Mouse (Mus musculus) hindbrain, embryonic 16.5 days (tissue): ENCODE measurements around the gene Tln1. TPM values are rescaled to one million over a fixed set of nuclear protein-coding genes. Genes with fewer than 3 reads are reported as not detected.

Experiments used
- ATAC-seq: fragments of 200-750 bp; cut with Nextera tagmentation; 2 replicates; pipeline ENCODE4 v1.8.0; 2017; ENCODE audit warnings: moderate TSS enrichment, moderate library complexity
- H3K27ac ChIP-seq: fragments of 300-500 bp; sonication (generic); 2 replicates; pipeline ENCODE4 v1.5.1; 2014; ENCODE audit warnings: low read depth, mild to moderate bottlenecking, control low read depth, low read length, moderate library complexity
- H3K27me3 ChIP-seq: fragments of 300-500 bp; sonication (generic); replicated peaks from 2 replicates; pipeline ENCODE4 v1.6.1; 2014; ENCODE audit warnings: low read length; ENCODE audit not compliant: control insufficient read depth, insufficient read depth
- H3K36me3 ChIP-seq: fragments of 300-500 bp; sonication (generic); 2 replicates; pipeline ENCODE4 v1.6.1; 2014; ENCODE audit warnings: mild to moderate bottlenecking, low read length, moderate library complexity, mixed read lengths; ENCODE audit not compliant: control insufficient read depth, insufficient read depth
- H3K4me1 ChIP-seq: fragments of 300-500 bp; sonication (generic); 2 replicates; pipeline ENCODE4 v1.6.1; 2014; ENCODE audit warnings: low read depth, low read length; ENCODE audit not compliant: control insufficient read depth, insufficient read depth
- H3K4me2 ChIP-seq: fragments of 300-500 bp; sonication (generic); 2 replicates; pipeline ENCODE4 v1.6.1; 2014; ENCODE audit warnings: mild to moderate bottlenecking, low read length, control low read depth, moderate library complexity
- H3K4me3 ChIP-seq: fragments of 300-500 bp; sonication (generic); 2 replicates; pipeline ENCODE4 v1.5.1; 2014; ENCODE audit warnings: mild to moderate bottlenecking, low read length, control low read depth, moderate library complexity
- H3K9ac ChIP-seq: fragments of 300-500 bp; sonication (generic); 2 replicates; pipeline ENCODE4 v1.6.1; 2014; ENCODE audit warnings: low read depth, mild to moderate bottlenecking, control low read depth, low read length, moderate library complexity
- H3K9me3 ChIP-seq: fragments of 300-500 bp; sonication (generic); 2 replicates; pipeline ENCODE4 v1.6.1; 2014; ENCODE audit warnings: mild to moderate bottlenecking, low read length, moderate library complexity; ENCODE audit not compliant: control insufficient read depth
- WGBS: fragments of 180-500 bp; shearing (Covaris S2); extraction: QIAGEN DNeasy Blood & Tissue Kit; methylation state at CpG from one replicate; pipeline ENCODE4 v1.1.7; 2014; 5-methylcytosine and 5-hydroxymethylcytosine counted together
- polyA plus RNA-seq: library from polyadenylated mRNA; unstranded; fragments of >200 nt; fragmentation: Nextera tagmentation; extraction: Ambion mirVana; gene quantifications from 2 replicates; pipeline ENCODE4 v1.2.1, GENCODE M21; 2015

Tln1 gene
- polyA plus RNA-seq, 1 experiment from 2014 or later: 61.1 TPM

DNA sequence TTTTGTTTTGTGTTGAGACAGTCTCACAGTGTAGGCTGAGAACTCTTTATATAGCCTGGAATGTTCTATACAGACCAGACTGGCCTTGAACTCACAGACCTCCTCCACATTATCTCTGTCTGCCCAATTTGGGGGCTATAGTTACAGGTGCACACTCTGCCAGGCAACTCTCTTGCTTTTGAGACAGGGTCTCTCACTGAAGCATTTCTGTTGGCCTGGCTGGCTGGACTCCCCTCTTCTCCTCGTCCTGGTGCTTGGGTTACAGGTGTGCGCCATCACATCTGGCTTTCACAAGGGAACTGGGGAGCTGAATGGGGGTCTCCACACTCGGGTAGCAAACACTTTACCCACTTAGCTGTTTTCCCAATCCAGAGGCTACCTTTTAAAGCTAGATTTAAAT, 29.5 kb upstream of the Tln1 start:
- ATAC-seq: no peak
- WGBS: 81% methylated on average over 3 of the region's 3 CpGs
- Histone ChIP-seq H3K27me3 (no peaks in the 10 kb centered on the region), H3K36me3 (no peaks in the 10 kb centered on the region), H3K4me3 (no peak overlapping the region), H3K27ac (no peak overlapping the region), H3K4me1 (no peaks in the 10 kb centered on the region), H3K9ac (no peak overlapping the region), H3K9me3 (no peaks in the 10 kb centered on the region), H3K4me2 (no peak overlapping the region)

DNA sequence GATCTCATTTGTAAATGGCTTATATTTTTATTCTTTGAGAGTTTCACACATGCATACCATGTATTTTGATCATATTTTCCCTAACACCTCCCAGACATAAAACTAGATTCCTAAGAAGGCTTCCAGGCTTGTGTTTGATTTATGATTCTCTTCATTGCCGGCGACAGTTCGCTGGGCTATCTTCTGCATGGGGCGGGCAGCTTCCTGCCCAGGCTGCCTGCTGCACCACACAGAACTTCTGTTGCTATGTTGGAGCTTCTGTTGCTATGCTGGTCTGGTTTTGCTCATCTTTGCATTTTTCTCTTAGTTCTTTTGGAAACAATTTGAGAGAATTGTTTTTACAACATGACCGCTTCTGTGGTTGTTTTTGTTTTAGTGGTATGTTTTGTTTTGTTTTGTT, 29.1 kb upstream of the Tln1 start:
- Histone ChIP-seq H3K4me3 (no peak overlapping the region), H3K27me3 (no peaks in the 10 kb centered on the region), H3K9me3 (no peaks in the 10 kb centered on the region), H3K36me3 (no peaks in the 10 kb centered on the region), H3K4me2 (no peak overlapping the region), H3K9ac (no peak overlapping the region), H3K27ac (no peak overlapping the region), H3K4me1 (no peaks in the 10 kb centered on the region)
- 85% methylated on average over 5 of the region's 5 CpGs for WGBS
- ATAC-seq: no peak; the same call in 1 of the 2 replicates

- Histone ChIP-seq H3K27ac (no peak overlapping the region), H3K9ac (no peak overlapping the region), H3K4me3 (no peak overlapping the region), H3K4me1 (no peaks in the 10 kb centered on the region), H3K9me3 (no peaks in the 10 kb centered on the region), H3K36me3 (peaks cover 14% of the 10 kb centered on the region), H3K27me3 (no peaks in the 10 kb centered on the region), H3K4me2 (no peak overlapping the region)
- no peak for ATAC-seq
- 63% methylated on average over 7 of the region's 7 CpGs for WGBS
Measured at GRCm38 (mm10) chr4:43587681-43588080, 25.2 kb upstream of the Tln1 start.

- no peak for ATAC-seq
- H3K36me3 ChIP-seq: peaks cover 23% of the 10 kb centered on the region
- no peak overlapping the region for H3K4me3 ChIP-seq
- no peaks in the 10 kb centered on the region for H3K4me1 ChIP-seq
- H3K9me3 ChIP-seq: no peaks in the 10 kb centered on the region
- no peak overlapping the region for H3K9ac ChIP-seq
- H3K4me2 ChIP-seq: no peak overlapping the region
- 78% methylated on average over 8 of the region's 8 CpGs for WGBS
- no peak overlapping the region for H3K27ac ChIP-seq
- no peaks in the 10 kb centered on the region for H3K27me3 ChIP-seq
Measured at GRCm38 (mm10) chr4:43586411-43586810, 23.9 kb upstream of the Tln1 start.

DNA sequence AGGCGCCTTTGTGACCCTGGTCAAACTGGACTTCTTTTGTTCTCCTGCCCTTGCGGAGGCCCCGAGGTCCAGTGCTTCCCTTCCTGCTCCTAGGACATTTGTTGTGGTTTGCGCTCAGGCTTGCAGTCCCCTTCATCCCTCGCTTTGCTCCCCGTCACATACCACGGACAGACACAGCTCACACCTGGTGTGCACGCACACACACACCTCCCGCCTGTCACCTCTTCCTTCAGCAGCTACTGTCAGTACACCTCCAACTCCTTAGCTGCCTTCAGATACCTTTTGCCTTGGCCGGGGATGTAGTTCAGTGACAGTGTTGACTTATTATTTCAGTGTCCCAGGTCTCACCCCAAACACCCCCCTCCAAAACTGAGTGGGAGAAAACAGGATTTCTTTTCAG, 23.2 kb upstream of the Tln1 start:
- Histone ChIP-seq H3K9me3 (no peaks in the 10 kb centered on the region), H3K4me3 (no peak overlapping the region), H3K27me3 (no peaks in the 10 kb centered on the region), H3K36me3 (peaks cover 27% of the 10 kb centered on the region), H3K4me1 (no peaks in the 10 kb centered on the region), H3K9ac (no peak overlapping the region), H3K27ac (no peak overlapping the region), H3K4me2 (no peak overlapping the region)
- 56% methylated on average over 10 of the region's 10 CpGs for WGBS
- no peak for ATAC-seq

DNA sequence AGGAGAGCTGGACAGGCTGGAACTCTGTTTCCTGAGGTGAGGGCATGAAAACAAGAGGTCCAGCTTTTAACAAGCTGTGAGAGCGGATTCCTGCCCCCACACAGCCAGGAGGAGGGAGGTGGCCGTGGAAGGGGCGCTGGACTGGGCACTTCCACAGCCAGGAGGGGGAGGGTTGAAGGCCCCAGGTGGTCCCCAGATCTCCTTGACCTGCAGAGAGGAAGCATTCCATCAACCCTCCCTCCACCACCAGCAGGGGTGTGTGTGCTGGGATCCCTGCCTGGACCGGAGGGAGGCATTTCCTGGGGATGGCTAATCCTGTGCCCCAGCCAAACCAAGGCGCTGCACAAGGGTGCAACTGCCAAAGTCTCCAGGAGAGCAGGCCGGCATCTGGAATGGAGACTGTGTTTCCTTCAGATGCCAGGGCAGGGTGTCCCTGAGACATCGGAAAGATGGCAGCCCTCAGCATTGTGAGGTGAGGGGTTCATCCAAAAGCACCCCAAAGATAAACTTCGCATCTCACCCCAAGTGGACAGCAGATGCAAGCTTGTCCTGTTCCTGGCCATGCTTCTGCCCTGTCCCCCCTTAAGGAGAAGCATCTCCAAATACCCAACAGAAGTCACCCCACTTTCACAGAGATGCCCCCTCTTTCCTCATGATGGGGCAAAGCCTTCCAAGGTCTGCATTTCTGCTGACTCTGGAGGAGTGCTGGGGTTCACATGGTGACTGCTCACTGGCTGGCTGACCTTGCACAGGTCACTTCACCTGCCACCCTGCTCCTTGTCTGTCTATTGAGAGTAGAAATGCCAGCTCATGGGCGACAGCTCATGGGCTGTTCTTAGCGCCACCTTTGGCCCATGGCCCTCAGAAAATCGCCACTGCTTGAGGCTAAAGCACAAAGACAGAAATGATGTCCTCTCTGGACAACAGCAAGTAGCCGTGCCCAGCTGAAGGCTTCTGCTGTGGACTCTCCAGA, 22.2 kb upstream of the Tln1 start, which contains the start of gene Msmp:
Gene Msmp, minus strand, starts transcription at position 51 of the 973 bp plus-strand sequence.
- Histone ChIP-seq H3K36me3 (peaks cover 28% of the 10 kb centered on the region), H3K9ac (no peak within 1 kb of the TSS), H3K4me1 (peaks cover 3% of the 10 kb centered on the region), H3K27ac (no peak within 1 kb of the TSS), H3K4me2 (no peak within 1 kb of the TSS), H3K4me3 (no peak within 1 kb of the TSS), H3K27me3 (no peaks in the 10 kb centered on the region), H3K9me3 (no peaks in the 10 kb centered on the region)
- WGBS: 73% methylated on average over 12 of the region's 12 CpGs
- no peak for ATAC-seq

DNA sequence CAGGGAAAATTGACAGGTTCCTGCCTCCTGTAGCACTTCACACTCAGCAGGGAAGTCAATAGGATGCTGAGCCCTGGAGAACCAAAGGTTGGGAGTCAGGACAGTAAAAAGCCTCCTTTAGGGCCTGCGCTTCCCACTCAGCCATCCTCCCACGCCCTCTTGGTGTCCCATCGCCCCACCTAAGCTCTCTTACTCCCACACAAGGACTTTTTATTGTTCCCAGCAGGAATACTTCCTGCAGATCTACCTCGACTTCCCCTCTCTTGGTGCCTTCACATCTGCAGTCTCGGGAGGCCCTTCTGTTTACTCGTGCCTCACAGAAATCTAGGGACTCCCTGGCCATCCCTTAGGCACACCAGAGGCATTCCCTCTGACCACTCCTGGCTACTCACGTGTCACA, 20.9 kb upstream of the Tln1 start:
- H3K36me3 ChIP-seq: peaks cover 28% of the 10 kb centered on the region

GRCm38 (mm10) chr4:43582241-43582640, 19.8 kb upstream of the Tln1 start:
- Histone ChIP-seq H3K27me3 (no peaks in the 10 kb centered on the region), H3K27ac (no peak overlapping the region), H3K9me3 (no peaks in the 10 kb centered on the region), H3K4me3 (no peak overlapping the region), H3K4me2 (no peak overlapping the region), H3K36me3 (peaks cover 28% of the 10 kb centered on the region), H3K9ac (no peak overlapping the region), H3K4me1 (peaks cover 15% of the 10 kb centered on the region)
- no peak for ATAC-seq
- WGBS: 98% methylated on average over 5 of the region's 5 CpGs

More for the DNA sequence above, 20.9 kb upstream of the Tln1 start:
- Histone ChIP-seq H3K9ac (no peak overlapping the region), H3K4me1 (peaks cover 9% of the 10 kb centered on the region), H3K4me2 (no peak overlapping the region), H3K4me3 (no peak overlapping the region), H3K27me3 (no peaks in the 10 kb centered on the region), H3K27ac (no peak overlapping the region), H3K9me3 (no peaks in the 10 kb centered on the region)
- WGBS: 69% methylated on average over 7 of the region's 7 CpGs
- no peak for ATAC-seq

- H3K27ac ChIP-seq: no peak overlapping the region
- H3K4me3 ChIP-seq: no peak overlapping the region
- H3K27me3 ChIP-seq: no peaks in the 10 kb centered on the region
- H3K9ac ChIP-seq: no peak overlapping the region
- no peak for ATAC-seq
- H3K9me3 ChIP-seq: no peaks in the 10 kb centered on the region
- peaks cover 23% of the 10 kb centered on the region for H3K4me1 ChIP-seq
- H3K4me2 ChIP-seq: no peak overlapping the region
- H3K36me3 ChIP-seq: peaks cover 28% of the 10 kb centered on the region
- 97% methylated on average over 12 of the region's 12 CpGs for WGBS
Measured at GRCm38 (mm10) chr4:43581381-43581780, 18.9 kb upstream of the Tln1 start.
